Mouse (Mus musculus) neural tube, embryonic 11.5 days (tissue): Measurements from ENCODE around the gene Ddx11. TPM values are rescaled to one million over a fixed set of nuclear protein-coding genes. Genes with fewer than 3 reads are reported as not detected.

ENCODE experiments used
- ATAC-seq: fragments of 200-750 bp; cut with Nextera tagmentation; 2 replicates; pipeline ENCODE4 v1.8.0; 2017; ENCODE audit warnings: moderate number of reproducible peaks, mild to moderate bottlenecking, moderate TSS enrichment, moderate library complexity; ENCODE audit not compliant: insufficient read depth, low FRiP score, low TSS enrichment
- DNase-seq: peaks from one replicate; pipeline ENCODE4 v3.0.0-alpha.2; 2015; ENCODE audit warnings: low spot score
- H3K27ac ChIP-seq: fragments of 300-500 bp; sonication (generic); 2 replicates; pipeline ENCODE4 v1.5.1; 2014; ENCODE audit warnings: low read depth, mild to moderate bottlenecking, low read length
- H3K27me3 ChIP-seq: fragments of 300-500 bp; sonication (generic); 2 replicates; pipeline ENCODE4 v1.6.1; 2014; ENCODE audit warnings: mild to moderate bottlenecking, low read length, mixed read lengths; ENCODE audit not compliant: control insufficient read depth, insufficient read depth
- H3K36me3 ChIP-seq: fragments of 300-500 bp; sonication (generic); 2 replicates; pipeline ENCODE4 v1.6.1; 2014; ENCODE audit warnings: mild to moderate bottlenecking, low read length, moderate library complexity, mixed read lengths; ENCODE audit not compliant: control insufficient read depth, insufficient read depth
- H3K4me1 ChIP-seq: fragments of 300-500 bp; sonication (generic); 2 replicates; pipeline ENCODE4 v1.6.1; 2014; ENCODE audit warnings: low read length, mixed read lengths; ENCODE audit not compliant: control insufficient read depth, insufficient read depth
- H3K4me2 ChIP-seq: fragments of 300-500 bp; sonication (generic); 2 replicates; pipeline ENCODE4 v1.6.1; 2014; ENCODE audit warnings: low read depth, mild to moderate bottlenecking, moderate library complexity
- H3K4me3 ChIP-seq: fragments of 300-500 bp; sonication (generic); 2 replicates; pipeline ENCODE4 v1.5.1; 2014; ENCODE audit warnings: low read depth, low read length
- H3K9ac ChIP-seq: fragments of 300-500 bp; sonication (generic); 2 replicates; pipeline ENCODE4 v1.6.1; 2014; ENCODE audit warnings: mild to moderate bottlenecking, low read length
- H3K9me3 ChIP-seq: fragments of 300-500 bp; sonication (generic); 2 replicates; pipeline ENCODE4 v1.6.1; 2016; ENCODE audit warnings: low read length; ENCODE audit not compliant: control insufficient read depth
- WGBS: fragments of 180-500 bp; shearing (Covaris S2); extraction: QIAGEN DNeasy Blood & Tissue Kit; methylation state at CpG from one replicate; pipeline ENCODE4 v1.1.7; 2014; 5-methylcytosine and 5-hydroxymethylcytosine counted together
- polyA plus RNA-seq: library from polyadenylated mRNA; unstranded; fragments of >200 nt; fragmentation: Nextera tagmentation; extraction: Ambion mirVana; gene quantifications from 2 replicates; pipeline ENCODE4 v1.2.1, GENCODE M21; 2014

Ddx11 gene
- polyA plus RNA-seq, 1 experiment from 2014 or later, result 16.9 TPM

GRCm38 (mm10) chr17:66107466-66107865 is 15.9 kb upstream of the Ddx11 start:
- ATAC-seq, result no peak
- 78% methylated on average over 8 of the region's 8 CpGs for WGBS

DNA sequence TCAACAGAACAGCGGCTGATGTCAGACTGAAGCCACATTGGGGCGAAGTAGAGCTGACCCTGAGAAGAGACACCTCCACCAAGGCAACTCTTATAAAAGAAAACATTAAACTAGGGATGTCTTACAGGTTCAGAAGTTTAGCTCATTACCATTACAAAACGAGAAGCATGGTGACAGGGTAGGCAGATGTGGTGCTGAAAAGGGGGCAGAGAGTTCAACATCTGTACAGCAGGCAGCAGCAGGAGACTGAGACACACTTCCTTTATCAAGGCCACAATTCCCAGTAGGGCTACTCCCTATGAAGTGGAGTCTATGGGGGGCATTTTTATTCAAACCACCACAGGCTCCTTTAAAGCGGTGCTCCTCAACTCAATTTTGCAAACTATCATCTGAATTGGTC is 15.1 kb upstream of the Ddx11 start:
- no peak overlapping the region for H3K4me3 ChIP-seq
- peaks cover 8% of the 10 kb centered on the region for H3K4me1 ChIP-seq
- WGBS, result 79% methylated on average over 4 of the region's 4 CpGs
- no peak overlapping the region for H3K4me2 ChIP-seq
- H3K27me3 ChIP-seq, result no peaks in the 10 kb centered on the region
- H3K9ac ChIP-seq, result no peak overlapping the region
- no peak overlapping the region for H3K27ac ChIP-seq
- H3K9me3 ChIP-seq, result no peaks in the 10 kb centered on the region
- no peak for DNase-seq
- no peak for ATAC-seq
- H3K36me3 ChIP-seq, result no peaks in the 10 kb centered on the region

More at GRCm38 (mm10) chr17:66107466-66107865, 15.9 kb upstream of the Ddx11 start:
- no peaks in the 10 kb centered on the region for H3K27me3 ChIP-seq
- H3K36me3 ChIP-seq, result no peaks in the 10 kb centered on the region
- no peak overlapping the region for H3K27ac ChIP-seq
- no peaks in the 10 kb centered on the region for H3K9me3 ChIP-seq
- peaks cover 7% of the 10 kb centered on the region for H3K4me1 ChIP-seq
- no peak overlapping the region for H3K4me3 ChIP-seq
- no peak for DNase-seq
- no peak overlapping the region for H3K4me2 ChIP-seq
- H3K9ac ChIP-seq, result no peak overlapping the region

DNA sequence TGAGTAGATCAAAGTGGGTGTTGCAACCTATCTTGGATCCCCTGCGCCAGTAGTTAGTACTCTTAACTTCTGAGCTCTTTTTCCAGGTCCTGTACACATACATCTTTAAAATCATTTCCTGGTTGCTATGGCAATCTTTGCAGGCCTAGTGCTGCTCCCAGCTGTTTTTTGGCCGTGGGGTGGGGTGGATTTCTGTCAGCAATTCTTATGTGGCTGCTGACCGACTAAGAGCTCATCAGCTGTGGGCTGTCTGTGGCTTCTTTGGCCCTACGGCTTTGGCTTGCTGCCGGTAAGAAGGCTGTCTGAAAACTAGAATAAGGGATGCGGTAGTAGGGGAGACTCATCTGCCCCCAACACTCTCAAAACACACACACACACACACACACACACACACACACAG is 12.6 kb upstream of the Ddx11 start:
- H3K4me2 ChIP-seq, result peak overlapping the region; percentile 44
- no peak for DNase-seq
- no peak overlapping the region for H3K9ac ChIP-seq
- H3K9me3 ChIP-seq, result no peaks in the 10 kb centered on the region
- WGBS, result 63% methylated on average over 6 of the region's 6 CpGs
- peak overlapping the region; percentile 81; the same call in 1 of the 2 replicates for H3K4me3 ChIP-seq
- H3K27ac ChIP-seq, result no peak overlapping the region
- H3K36me3 ChIP-seq, result peaks cover under 1% of the 10 kb centered on the region
- ATAC-seq, result no peak
- peaks cover 8% of the 10 kb centered on the region for H3K4me1 ChIP-seq
- H3K27me3 ChIP-seq, result no peaks in the 10 kb centered on the region

GRCm38 (mm10) chr17:66111402-66111959 is 11.8 kb upstream of the Ddx11 start, which contains the start of gene Washc1:
Gene Washc1 (plus strand): TSS chr17:66111545.
- peak; percentile 96 for ATAC-seq
- under 1% methylated on average over 38 of the region's 41 CpGs for WGBS
- no peaks in the 10 kb centered on the region for H3K27me3 ChIP-seq
- DNase-seq, result peak; percentile 94
- H3K4me1 ChIP-seq, result peaks cover 8% of the 10 kb centered on the region
- peak within 1 kb of the TSS; percentile 78 for H3K9ac ChIP-seq
- H3K36me3 ChIP-seq, result peaks cover 4% of the 10 kb centered on the region
- H3K4me2 ChIP-seq, result peak within 1 kb of the TSS; percentile 44
- peak within 1 kb of the TSS; percentile 81 for H3K4me3 ChIP-seq
- H3K27ac ChIP-seq, result 0 out of 2 replicates have a peak within 1 kb of the TSS, but pooled peaks have one; percentile 17
- no peaks in the 10 kb centered on the region for H3K9me3 ChIP-seq

GRCm38 (mm10) chr17:66112166-66112565 is 11.2 kb upstream of the Ddx11 start:
- 51% methylated on average over 4 of the region's 4 CpGs for WGBS
- H3K27ac ChIP-seq, result no peak overlapping the region
- no peaks in the 10 kb centered on the region for H3K27me3 ChIP-seq
- peaks cover 8% of the 10 kb centered on the region for H3K4me1 ChIP-seq
- H3K36me3 ChIP-seq, result peaks cover 7% of the 10 kb centered on the region
- no peaks in the 10 kb centered on the region for H3K9me3 ChIP-seq
- ATAC-seq (no peak), DNase-seq (no peak)
- H3K4me2 ChIP-seq, result peak overlapping the region; percentile 44
- H3K9ac ChIP-seq, result peak overlapping the region; percentile 78
- peak overlapping the region; percentile 81 for H3K4me3 ChIP-seq

DNA sequence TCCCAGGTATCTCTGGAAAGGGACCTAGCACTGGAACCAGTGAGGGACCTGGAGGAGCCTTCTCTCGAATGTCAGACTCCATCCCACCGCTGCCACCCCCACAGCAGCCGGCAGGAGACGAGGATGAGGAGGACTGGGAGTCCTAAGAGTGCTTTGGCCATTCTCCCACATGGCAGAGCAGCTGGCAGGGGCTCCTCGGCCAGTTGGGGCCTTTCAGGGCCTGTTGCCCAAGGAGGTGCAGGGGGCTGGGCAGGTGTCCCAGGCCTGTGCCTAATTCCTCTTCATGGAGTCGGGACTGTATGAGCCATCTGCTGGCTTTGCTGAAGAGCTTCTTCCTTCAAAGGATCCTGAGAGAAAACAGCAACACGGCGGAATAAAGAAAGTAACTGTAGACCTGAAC is 4.3 kb upstream of the Ddx11 start:
- no peak overlapping the region for H3K4me3 ChIP-seq
- no peaks in the 10 kb centered on the region for H3K9me3 ChIP-seq
- peaks cover 14% of the 10 kb centered on the region for H3K36me3 ChIP-seq
- WGBS, result 91% methylated on average over 8 of the region's 8 CpGs
- H3K9ac ChIP-seq, result no peak overlapping the region
- no peaks in the 10 kb centered on the region for H3K27me3 ChIP-seq
- no peaks in the 10 kb centered on the region for H3K4me1 ChIP-seq
- H3K27ac ChIP-seq, result no peak overlapping the region
- no peak for DNase-seq
- no peak for ATAC-seq
- no peak overlapping the region for H3K4me2 ChIP-seq

DNA sequence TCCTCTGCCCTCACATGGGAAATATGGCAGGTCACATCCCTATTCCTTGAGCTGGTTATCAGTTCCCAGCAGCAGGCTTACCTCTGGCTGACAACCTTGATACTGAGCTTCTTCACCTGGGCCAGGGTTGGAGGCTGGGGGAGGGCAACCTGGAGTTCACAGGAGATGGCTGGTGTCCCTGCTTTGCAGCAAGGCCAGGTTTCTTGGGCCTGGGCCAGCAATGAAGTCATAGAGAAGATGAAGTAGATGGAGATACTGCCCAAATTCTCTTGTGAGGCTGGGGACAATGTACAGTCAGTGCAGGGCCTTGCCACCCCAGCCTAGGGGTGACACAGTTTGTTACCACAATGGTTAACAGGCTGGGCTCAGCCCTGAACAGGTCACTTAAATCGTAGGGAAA is 2.6 kb upstream of the Ddx11 start:
- Histone ChIP-seq H3K27ac (no peak overlapping the region), H3K36me3 (peaks cover 13% of the 10 kb centered on the region), H3K4me3 (no peak overlapping the region), H3K9ac (no peak overlapping the region), H3K4me2 (no peak overlapping the region), H3K4me1 (no peaks in the 10 kb centered on the region), H3K27me3 (no peaks in the 10 kb centered on the region), H3K9me3 (no peaks in the 10 kb centered on the region)
- DNase-seq (no peak), ATAC-seq (no peak)
- WGBS, result 87% methylated on average over 1 of the region's 1 CpGs

DNA sequence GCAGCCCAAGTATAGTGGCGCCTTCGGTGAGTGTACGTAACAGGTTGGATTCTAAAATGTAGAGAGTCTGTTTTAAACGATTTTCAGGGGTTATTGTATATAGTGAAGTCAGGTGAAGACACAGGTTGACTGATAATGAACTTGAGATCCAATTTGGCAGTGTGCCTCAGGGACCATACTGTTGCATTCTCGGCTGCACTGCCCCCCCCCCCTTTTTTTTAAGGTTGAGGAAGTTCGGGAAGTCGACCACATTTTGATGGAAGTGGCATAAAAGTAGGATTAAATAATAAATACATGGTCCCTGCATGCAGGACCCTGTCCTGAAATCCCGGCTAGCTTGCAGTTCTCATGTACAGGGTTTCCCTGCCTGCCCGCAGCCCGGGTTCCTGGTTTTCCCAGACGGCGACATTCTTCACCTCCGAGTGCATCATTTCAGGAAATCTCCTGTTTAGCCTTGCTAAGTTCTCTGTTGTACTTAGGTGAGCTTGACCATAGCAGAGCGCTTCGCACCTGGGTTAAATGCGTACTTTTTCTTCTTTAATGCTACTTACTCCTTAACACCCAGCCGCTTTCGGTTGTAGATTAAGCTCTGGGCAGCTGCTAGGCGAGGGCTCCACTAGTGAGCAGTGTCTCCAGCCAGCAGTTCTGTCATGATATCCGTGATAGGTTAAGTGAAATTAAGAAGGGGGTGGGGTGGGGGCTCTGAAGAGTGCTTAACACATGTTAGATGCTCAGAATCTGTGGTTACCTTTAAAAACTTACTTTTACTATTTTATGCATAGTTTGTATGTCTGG is 693 bp downstream of the Ddx11 start:
- H3K27ac ChIP-seq, result peak overlapping the region; percentile 75
- DNase-seq, result no peak
- peak overlapping the region; percentile 73 for H3K9ac ChIP-seq
- ATAC-seq, result 0 out of 2 replicates have a peak, but pooled peaks have one; percentile 52
- H3K4me3 ChIP-seq, result peak overlapping the region; percentile 75
- H3K4me2 ChIP-seq, result peak overlapping the region; percentile 46
- H3K36me3 ChIP-seq, result peaks cover 4% of the 10 kb centered on the region
- WGBS, result 2% methylated on average over 20 of the region's 20 CpGs
- no peaks in the 10 kb centered on the region for H3K9me3 ChIP-seq
- H3K4me1 ChIP-seq, result no peaks in the 10 kb centered on the region
- H3K27me3 ChIP-seq, result no peaks in the 10 kb centered on the region

GRCm38 (mm10) chr17:66125211-66125610 is 1.9 kb downstream of the Ddx11 start:
- WGBS, result 72% methylated on average over 5 of the region's 5 CpGs
- H3K4me2 ChIP-seq, result no peak overlapping the region
- no peaks in the 10 kb centered on the region for H3K4me1 ChIP-seq
- no peak overlapping the region for H3K9ac ChIP-seq
- H3K36me3 ChIP-seq, result peaks cover 2% of the 10 kb centered on the region
- H3K27ac ChIP-seq, result no peak overlapping the region
- no peaks in the 10 kb centered on the region for H3K9me3 ChIP-seq
- no peaks in the 10 kb centered on the region for H3K27me3 ChIP-seq
- no peak for DNase-seq
- no peak overlapping the region for H3K4me3 ChIP-seq
- ATAC-seq, result no peak
